8 mouse cellular contexts compared by ENCODE assay signal in genomic region chr1:155740622-155741377, GRCm38 (mm10). TPM values are rescaled to one million over a fixed set of nuclear protein-coding genes. Genes with fewer than 3 reads are reported as not detected.
DNase-seq lines count a peak whose midpoint lies in the region; ATAC-seq lines count a peak whose summit lies in the region.
"Had no signal": no experiment of that assay in that cellular context is flagged by ENCODE, and none has a peak within 500 bp of the region (broad histone marks: within the 10 kb centered on the region; RNA-seq: fewer than 3 reads in every experiment).

No protein-coding gene starts in this region.

- H3K27me3 ChIP-seq in embryonic facial prominence, embryonic 15.5 days: peaks cover 88% of the 10 kb centered on the region
- peaks cover 92% of the 10 kb centered on the region for H3K27me3 ChIP-seq in lung, embryonic 15.5 days
- H3K27me3 ChIP-seq in stomach, embryonic 16.5 days (ENCODE audit: control insufficient read depth, insufficient read depth, low read length): peaks cover 87% of the 10 kb centered on the region

- H3K4me2 ChIP-seq in embryonic facial prominence, embryonic 15.5 days (replicated peaks): peak overlapping the region; percentile 95
- peak overlapping the region; percentile 98 for H3K4me2 ChIP-seq in lung, embryonic 15.5 days
- peak overlapping the region; percentile 94 for H3K4me2 ChIP-seq in stomach, embryonic 16.5 days (ENCODE audit: low read depth, low read length)

- H3K36me3 ChIP-seq in embryonic facial prominence, embryonic 15.5 days: no peaks in the 10 kb centered on the region
- no peaks in the 10 kb centered on the region for H3K36me3 ChIP-seq in lung, embryonic 15.5 days
- no peaks in the 10 kb centered on the region for H3K36me3 ChIP-seq in stomach, embryonic 16.5 days (ENCODE audit: control insufficient read depth, insufficient read depth, low read length)

- ATAC-seq in CD4-positive, CD25-positive, alpha-beta regulatory T cell, adult 4 months: peak; percentile 62
- ATAC-seq in embryonic facial prominence, embryonic 15.5 days (ENCODE audit: insufficient number of reproducible peaks, low FRiP score, low TSS enrichment, low read depth): no peak
- ATAC-seq in inflammation-experienced regulatory T-cells, adult 6 months: peak; percentile 49
- ATAC-seq in lung, embryonic 15.5 days (ENCODE audit: borderline replicate concordance, extremely low read depth, low FRiP score, low TSS enrichment): peak; percentile 45; the same call in 1 of the 2 replicates
- no peak for ATAC-seq in stomach, embryonic 16.5 days (ENCODE audit: insufficient read depth, low FRiP score)
- no peak for ATAC-seq in monocyte, adult 5-6 weeks (replicated peaks; ENCODE audit: insufficient number of reproducible peaks, low FRiP score, low TSS enrichment, poor library complexity, severe bottlenecking)

- no peak overlapping the region for H3K9ac ChIP-seq in embryonic facial prominence, embryonic 15.5 days
- H3K9ac ChIP-seq in lung, embryonic 15.5 days: no peak overlapping the region
- no peak overlapping the region for H3K9ac ChIP-seq in stomach, embryonic 16.5 days (ENCODE audit: low read length)

- no peak overlapping the region for H3K27ac ChIP-seq in embryonic facial prominence, embryonic 15.5 days (replicated peaks)
- H3K27ac ChIP-seq in lung, embryonic 15.5 days: no peak overlapping the region
- H3K27ac ChIP-seq in stomach, embryonic 16.5 days (ENCODE audit: low read length): no peak overlapping the region

- H3K4me1 ChIP-seq in embryonic facial prominence, embryonic 15.5 days: peaks cover 36% of the 10 kb centered on the region
- peaks cover 30% of the 10 kb centered on the region for H3K4me1 ChIP-seq in lung, embryonic 15.5 days
- peaks cover 20% of the 10 kb centered on the region for H3K4me1 ChIP-seq in stomach, embryonic 16.5 days (ENCODE audit: control insufficient read depth, insufficient read depth, low read length)

- H3K4me3 ChIP-seq in embryonic facial prominence, embryonic 15.5 days (replicated peaks): peak overlapping the region; percentile 49
- H3K4me3 ChIP-seq in lung, embryonic 15.5 days: peak overlapping the region; percentile 48
- peak overlapping the region; percentile 7 for H3K4me3 ChIP-seq in stomach, embryonic 16.5 days (replicated peaks; ENCODE audit: low read length)

- no peaks in the 10 kb centered on the region for H3K9me3 ChIP-seq in embryonic facial prominence, embryonic 15.5 days (replicated peaks)
- H3K9me3 ChIP-seq in lung, embryonic 15.5 days: no peaks in the 10 kb centered on the region
- H3K9me3 ChIP-seq in stomach, embryonic 16.5 days (replicated peaks; ENCODE audit: control insufficient read depth, low read length): no peaks in the 10 kb centered on the region

- under 1% methylated on average over 44 of the region's 44 CpGs for WGBS in embryonic facial prominence, embryonic 15.5 days
- under 1% methylated on average over 44 of the region's 44 CpGs for WGBS in lung, embryonic 15.5 days
- 1% methylated on average over 44 of the region's 44 CpGs for WGBS in stomach, embryonic 16.5 days

- peak; percentile 47 for DNase-seq in CD4-positive helper T cell, adult 2 months (ENCODE audit: low read depth, low spot score)

RNA-seq across cellular contexts. Expression of gene Lhx4, which starts 10.7 kb away (rescaled TPM):
- polyA plus RNA-seq in CD4-positive, CD25-positive, alpha-beta regulatory T cell, adult 4 months (2017; shearing (Covaris generic)): under 1 TPM in 1 of 2 experiments, not detected in 1; 0.19 TPM
- 0.05 TPM in 1 of 2 replicates, not detected in the other for polyA plus RNA-seq in embryonic facial prominence, embryonic 15.5 days (2015; fragmentation: Nextera tagmentation; extraction: Ambion mirVana)
- polyA plus RNA-seq in inflammation-experienced regulatory T-cells, adult 6 months (2017; shearing (Covaris generic)): not detected
- polyA plus RNA-seq in lung, embryonic 15.5 days (2015; fragmentation: Nextera tagmentation; extraction: Ambion mirVana): not detected in 2 replicates
- 0.06 TPM in 1 of 2 replicates, not detected in the other for polyA plus RNA-seq in stomach, embryonic 16.5 days (2015; fragmentation: Nextera tagmentation; extraction: Ambion mirVana)
- not detected in 3 replicates for total RNA-seq in monocyte, adult 5-6 weeks (2017)
- total RNA-seq: neutrophil, adult 5-6 weeks had no signal

Comparison
In these comparisons a context has a peak if more than half of its experiments do, and no peak if none do; other contexts are left out.
1. ATAC-seq: peak in CD4-positive, CD25-positive, alpha-beta regulatory T cell, adult 4 months (single experiment), inflammation-experienced regulatory T-cells, adult 6 months (single experiment) and lung, embryonic 15.5 days (single experiment); none in embryonic facial prominence, embryonic 15.5 days (single experiment), stomach, embryonic 16.5 days (single experiment) and monocyte, adult 5-6 weeks (single experiment).
2. Peak in every context shown above with its lines, with median percentiles within 50 percentile points of each other: H3K4me2 ChIP-seq and H3K4me3 ChIP-seq.